Mouse (Mus musculus) inflammation-experienced regulatory T-cells, adult 6 months (primary cell): Measurements from ENCODE around the gene 6330409D20Rik. TPM values are rescaled to one million over a fixed set of nuclear protein-coding genes. Genes with fewer than 3 reads are reported as not detected.

Experiments
- ATAC-seq: one replicate; pipeline ENCODE4 v1.8.0; 2017
- polyA plus RNA-seq, 3 experiments: library from polyadenylated mRNA; unstranded; fragments of 100-300 nt; shearing (Covaris generic); gene quantifications; one replicate each; pipeline ENCODE4 v1.2.1; 2017

Gene 6330409D20Rik
- polyA plus RNA-seq, 3 experiments from 2014 or later = 1.2 to 1.3 TPM; not detected in 1

DNA sequence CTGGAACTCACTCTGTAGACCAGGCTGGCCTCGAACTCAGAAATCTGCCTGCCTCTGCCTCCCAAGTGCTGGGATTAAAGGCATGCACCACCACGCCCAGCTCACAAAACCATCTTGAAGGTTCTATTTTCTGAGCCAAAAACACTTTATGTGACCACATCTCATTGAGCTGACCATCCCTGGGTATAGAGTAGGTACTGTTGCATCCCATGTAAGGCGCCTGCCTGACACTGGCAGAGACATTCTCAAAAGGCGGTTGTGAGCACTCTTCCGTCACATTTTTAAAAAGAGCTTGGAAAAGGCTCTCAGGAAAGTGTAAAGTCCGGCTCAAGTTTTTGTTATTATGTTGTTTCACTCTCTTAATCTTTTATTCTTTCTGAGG is 15.8 kb upstream of the 6330409D20Rik start:
- no peak for ATAC-seq

DNA sequence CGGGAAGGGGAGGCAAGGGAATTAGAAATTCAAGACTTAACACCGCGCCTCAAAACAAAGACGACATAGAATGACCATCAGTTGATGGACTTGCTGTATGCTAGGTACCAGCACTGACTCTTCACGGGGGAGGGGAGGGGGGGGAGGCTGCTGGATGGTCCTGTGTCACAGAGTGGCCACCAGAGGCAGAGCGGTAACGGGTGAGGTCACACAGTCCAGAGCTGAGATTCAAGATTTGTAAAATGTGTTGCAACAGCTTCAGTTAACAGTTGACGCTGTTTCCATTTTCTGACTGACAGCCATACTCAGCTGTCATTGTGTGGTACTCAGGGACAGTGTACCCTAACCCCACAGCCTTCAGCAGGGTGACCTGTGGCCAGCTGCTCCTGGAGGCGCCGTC is 11.4 kb upstream of the 6330409D20Rik start:
- no peak for ATAC-seq

DNA sequence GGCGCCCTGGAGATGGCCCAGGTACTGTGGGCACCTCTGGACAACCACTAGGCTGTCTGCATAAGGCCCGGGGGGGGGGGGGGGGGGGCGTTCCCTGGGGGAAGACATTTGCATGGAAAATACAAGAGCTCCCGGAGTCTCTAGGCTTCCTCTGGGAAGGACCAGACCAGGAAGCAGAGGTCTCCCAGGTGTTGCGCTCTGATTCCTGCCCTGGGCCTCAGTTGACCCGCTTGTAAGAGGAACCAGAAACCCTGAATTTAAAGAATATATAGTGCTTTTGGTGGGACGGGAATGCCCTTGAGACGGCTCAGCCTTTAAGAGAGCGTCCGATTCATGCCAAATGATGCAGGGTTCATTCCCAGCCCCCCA is 10.8 kb upstream of the 6330409D20Rik start:
- ATAC-seq = no peak

GRCm38 (mm10) chr2:32750887-32751664 is 10.3 kb upstream of the 6330409D20Rik start:
- ATAC-seq = no peak

DNA sequence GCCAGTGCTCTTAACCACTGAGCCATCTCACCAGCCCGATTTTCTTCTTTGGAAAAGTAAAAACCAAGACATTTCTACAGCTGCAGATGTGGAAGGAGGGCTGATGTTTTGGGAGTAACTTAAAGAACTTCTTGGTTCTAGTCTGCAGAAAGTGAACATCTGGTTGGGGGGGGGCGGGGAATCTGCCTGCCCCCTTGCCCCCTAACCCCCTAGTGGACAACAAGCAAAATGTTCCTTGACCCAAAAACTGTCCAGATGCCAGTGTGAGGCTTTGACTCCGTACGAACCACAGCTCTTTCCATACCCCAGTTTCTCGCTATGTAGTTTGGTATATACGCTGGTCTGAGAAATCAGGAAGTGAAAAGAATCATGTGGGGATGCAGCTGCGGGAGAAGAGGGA is 9.4 kb upstream of the 6330409D20Rik start:
- ATAC-seq = no peak

DNA sequence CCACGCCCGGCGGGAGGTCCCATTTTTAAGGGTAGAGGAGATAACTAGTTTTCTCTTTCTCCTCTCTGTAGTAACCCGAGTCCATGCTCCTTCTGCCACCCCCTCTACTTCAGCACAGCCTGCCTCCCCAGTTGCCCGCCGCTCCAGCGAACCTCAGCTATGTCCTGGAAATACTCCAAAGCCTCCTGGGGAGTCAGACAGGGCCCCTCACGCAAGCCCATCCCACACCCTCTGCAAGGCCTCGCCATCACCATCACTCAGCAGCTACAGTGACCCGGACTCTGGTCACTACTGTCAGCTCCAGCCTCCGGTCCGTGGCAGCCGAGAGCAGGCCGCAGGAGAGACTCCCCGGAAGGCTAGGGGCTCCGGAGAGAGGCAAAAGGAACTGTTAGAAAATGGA is 8.3 kb upstream of the 6330409D20Rik start:
- no peak for ATAC-seq

- ATAC-seq = no peak
Measured at GRCm38 (mm10) chr2:32744272-32744982, 3.6 kb upstream of the 6330409D20Rik start.

GRCm38 (mm10) chr2:32742173-32742531 is 1.3 kb upstream of the 6330409D20Rik start:
- ATAC-seq = no peak

DNA sequence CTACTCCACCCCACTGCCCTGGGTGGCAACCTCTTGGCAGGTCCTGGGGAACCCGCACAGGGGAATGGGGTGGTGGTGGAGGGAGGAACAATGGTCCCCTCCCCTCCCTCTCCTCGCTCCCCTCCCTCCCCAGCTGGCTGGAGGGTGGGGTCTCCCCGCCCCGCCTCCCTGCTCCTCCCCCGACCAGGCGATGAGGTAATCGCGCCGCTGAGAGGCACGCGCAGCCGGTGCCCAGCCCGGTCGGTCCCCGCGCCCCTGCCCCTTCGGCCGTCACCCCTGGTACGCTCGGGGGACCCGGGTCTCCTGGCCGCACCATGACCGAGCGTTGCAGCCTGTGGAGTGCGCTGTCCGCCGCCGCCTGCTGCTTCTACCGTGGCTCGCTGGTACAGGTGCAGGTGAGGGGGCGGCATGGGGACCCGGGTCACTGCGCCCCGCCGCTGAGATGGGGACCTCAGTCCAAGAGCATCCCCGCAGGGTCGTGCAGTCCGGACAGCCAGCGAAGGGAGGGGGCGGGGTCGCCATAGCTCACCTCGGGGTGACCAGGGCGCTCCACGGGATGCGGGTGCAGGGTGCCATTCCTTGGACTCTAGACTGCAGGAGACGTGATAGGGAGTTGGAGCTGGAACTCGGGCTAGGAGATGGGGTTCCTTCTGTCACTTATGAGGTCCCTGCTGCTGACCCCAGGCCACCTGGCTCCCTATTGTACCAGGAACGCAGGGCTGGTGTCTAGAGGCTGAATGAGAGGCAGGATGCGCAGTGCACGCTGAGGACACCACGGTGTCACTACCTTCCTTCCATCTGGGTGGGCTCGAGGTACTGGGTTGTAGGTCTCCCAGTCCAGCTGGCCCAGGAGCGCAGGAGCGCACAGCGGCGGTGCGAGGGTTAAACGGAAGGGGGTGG is 707 bp upstream of the 6330409D20Rik start:
- no peak for ATAC-seq

GRCm38 (mm10) chr2:32739311-32739710 is 1.5 kb downstream of the 6330409D20Rik start:
- ATAC-seq = no peak

GRCm38 (mm10) chr2:32737008-32737407 is 3.8 kb downstream of the 6330409D20Rik start:
- no peak for ATAC-seq

- no peak for ATAC-seq
Measured at GRCm38 (mm10) chr2:32736306-32736829, 4.4 kb downstream of the 6330409D20Rik start.

GRCm38 (mm10) chr2:32734933-32735332 is 5.9 kb downstream of the 6330409D20Rik start:
- no peak for ATAC-seq

DNA sequence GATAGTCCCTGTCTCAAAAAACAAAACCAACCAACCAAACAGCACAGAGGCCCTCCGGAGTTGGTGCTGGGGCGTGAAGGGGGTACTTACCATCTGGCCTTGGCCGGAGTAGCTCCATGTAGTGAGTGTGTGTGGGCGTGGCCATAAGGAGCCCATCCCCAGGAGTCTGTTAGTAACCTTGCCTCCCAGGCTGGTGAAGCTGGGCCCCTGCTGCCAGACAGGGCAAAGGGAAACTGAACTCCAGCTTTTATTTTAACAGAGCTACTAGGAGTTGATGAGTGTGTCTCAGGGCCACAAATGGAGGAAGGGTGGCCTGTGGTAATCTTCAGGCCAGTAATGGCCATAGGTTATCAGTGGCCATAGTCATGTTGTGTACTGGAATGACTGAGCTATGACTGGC is 6.3 kb downstream of the 6330409D20Rik start:
- no peak for ATAC-seq

DNA sequence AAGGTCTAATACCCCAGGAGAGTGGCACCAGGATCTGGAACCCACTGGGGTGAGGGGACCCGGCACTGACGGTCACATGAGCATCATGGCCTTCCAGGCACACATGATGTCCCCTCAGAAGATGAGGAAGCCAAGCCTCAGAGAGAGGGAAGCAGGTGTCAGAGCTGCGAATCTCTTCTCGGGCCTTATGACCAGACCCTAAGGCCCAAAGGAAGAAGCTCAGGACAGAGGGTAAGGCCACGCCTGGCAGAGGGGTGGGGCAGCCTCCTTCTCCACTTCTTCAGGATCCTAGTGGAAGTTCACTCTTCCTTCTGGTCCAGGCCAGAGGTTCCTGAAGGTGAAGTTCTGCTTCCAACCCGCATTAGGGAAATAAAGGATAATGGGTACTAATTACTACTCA is 8.1 kb downstream of the 6330409D20Rik start:
- ATAC-seq = no peak

DNA sequence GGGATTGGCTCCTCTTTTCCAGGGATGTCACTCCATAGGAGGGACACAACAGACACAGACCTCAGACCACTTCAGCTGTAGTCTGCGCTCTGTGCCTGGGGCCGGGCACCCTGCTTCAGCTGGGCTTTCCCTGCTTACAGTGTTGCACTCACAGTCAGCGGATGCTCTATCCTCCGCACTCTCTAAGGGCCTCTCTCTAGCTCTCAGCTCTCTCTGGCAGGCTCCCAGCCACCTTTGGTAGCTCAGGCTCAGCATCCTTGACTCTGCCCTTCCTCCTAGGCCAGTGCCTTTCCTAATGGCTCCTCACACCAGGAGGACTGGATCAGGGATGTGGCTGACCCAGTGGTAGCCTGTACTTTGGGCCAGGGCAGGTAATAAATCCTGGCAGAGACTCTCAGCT is 8.9 kb downstream of the 6330409D20Rik start:
- no peak for ATAC-seq

- ATAC-seq = no peak
Measured at GRCm38 (mm10) chr2:32730854-32731253, 10.0 kb downstream of the 6330409D20Rik start.

DNA sequence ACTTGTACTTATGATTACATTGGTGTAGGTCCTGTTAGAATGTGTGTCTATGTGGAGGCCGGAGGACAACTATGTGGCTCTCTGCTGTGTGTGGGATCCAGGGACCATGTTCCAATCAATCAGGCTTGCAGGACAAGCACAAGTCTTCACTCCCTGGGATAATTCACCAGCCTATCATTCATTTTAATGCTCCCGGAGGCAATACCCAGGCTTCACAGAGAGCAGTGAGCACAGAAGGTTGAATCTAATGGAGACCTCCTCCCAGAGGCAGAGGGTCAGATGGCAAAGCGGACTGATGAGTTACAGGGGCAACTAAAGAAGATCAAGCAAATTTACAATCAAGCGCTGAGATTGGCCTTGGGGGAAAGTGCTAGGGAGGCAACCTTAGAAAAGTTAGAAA is 11.3 kb downstream of the 6330409D20Rik start:
- ATAC-seq = no peak

DNA sequence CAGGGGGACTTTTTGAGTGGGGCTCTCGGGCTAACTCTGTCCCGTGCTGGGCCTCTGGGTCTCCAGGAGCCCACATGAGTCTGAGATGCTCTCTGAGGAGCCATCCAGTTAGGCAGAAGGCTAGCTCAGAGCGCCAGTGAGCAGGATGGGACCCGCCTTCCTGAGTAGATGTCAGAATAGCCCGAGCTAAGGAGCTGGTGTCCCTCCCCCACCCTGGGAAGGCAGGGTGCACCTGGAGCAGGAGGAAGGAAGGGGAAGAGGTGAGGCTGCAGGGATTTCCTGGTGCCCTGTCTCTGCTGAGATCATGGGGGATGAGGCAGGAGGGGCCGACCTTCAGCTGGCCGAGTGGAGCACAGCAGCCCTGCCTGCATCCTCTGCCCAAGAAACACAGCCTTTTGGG is 12.4 kb downstream of the 6330409D20Rik start:
- ATAC-seq = no peak

- no peak for ATAC-seq
Measured at GRCm38 (mm10) chr2:32727435-32727834, 13.4 kb downstream of the 6330409D20Rik start.

- peak; percentile 68 for ATAC-seq
Measured at GRCm38 (mm10) chr2:32724832-32725790, 15.7 kb downstream of the 6330409D20Rik start.

DNA sequence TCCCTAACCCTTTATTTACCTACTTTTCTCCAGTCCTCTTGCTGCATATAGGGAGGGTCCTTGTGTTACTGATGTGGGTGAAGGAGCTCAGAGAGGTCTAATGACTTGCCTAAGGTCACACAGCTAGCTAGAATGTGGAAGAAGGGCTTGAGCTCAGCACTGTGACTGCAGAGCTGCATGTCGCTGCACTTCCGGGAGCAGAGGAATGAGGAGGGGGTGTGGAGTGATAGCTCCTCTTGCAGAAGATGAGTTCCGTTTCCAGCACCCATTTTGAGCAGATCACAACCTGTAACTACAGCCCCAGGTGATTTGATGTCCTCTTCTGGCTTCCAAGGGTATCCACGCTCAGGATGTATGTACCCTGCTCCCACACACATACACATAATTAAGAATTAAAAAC is 16.7 kb downstream of the 6330409D20Rik start:
- ATAC-seq = no peak
